Mouse (Mus musculus) neural tube, embryonic 12.5 days (tissue): ENCODE results near the gene Ranbp3l. TPM values are rescaled to one million over a fixed set of nuclear protein-coding genes. Genes with fewer than 3 reads are reported as not detected.

ENCODE experiments used
- ATAC-seq: fragments of 200-750 bp; cut with Nextera tagmentation; 2 replicates; pipeline ENCODE4 v1.8.0; 2017; ENCODE audit warnings: low read depth, mild to moderate bottlenecking, moderate TSS enrichment, moderate library complexity; ENCODE audit not compliant: low FRiP score
- H3K27ac ChIP-seq: fragments of 300-500 bp; sonication (generic); 2 replicates; pipeline ENCODE4 v1.5.1; 2016
- H3K27me3 ChIP-seq: fragments of 300-500 bp; sonication (generic); replicated peaks from 2 replicates; pipeline ENCODE4 v1.6.1; 2016; ENCODE audit warnings: mild to moderate bottlenecking
- H3K36me3 ChIP-seq: fragments of 300-500 bp; sonication (generic); 2 replicates; pipeline ENCODE4 v1.6.1; 2016; ENCODE audit warnings: mild to moderate bottlenecking
- H3K4me1 ChIP-seq: fragments of 300-500 bp; sonication (generic); 2 replicates; pipeline ENCODE4 v1.6.1; 2016
- H3K4me2 ChIP-seq: fragments of 300-500 bp; sonication (generic); replicated peaks from 2 replicates; pipeline ENCODE4 v1.6.1; 2016; ENCODE audit warnings: mild to moderate bottlenecking
- H3K4me3 ChIP-seq: fragments of 300-500 bp; sonication (generic); 2 replicates; pipeline ENCODE4 v1.5.1; 2016
- H3K9ac ChIP-seq: fragments of 300-500 bp; sonication (generic); 2 replicates; pipeline ENCODE4 v1.6.1; 2016; ENCODE audit warnings: mild to moderate bottlenecking
- H3K9me3 ChIP-seq: fragments of 300-500 bp; sonication (generic); 2 replicates; pipeline ENCODE4 v1.6.1; 2016; ENCODE audit warnings: mild to moderate bottlenecking
- WGBS: fragments of 180-500 bp; shearing (Covaris S2); methylation state at CpG from one replicate; pipeline ENCODE4 v1.1.7; 2016; 5-methylcytosine and 5-hydroxymethylcytosine counted together
- polyA plus RNA-seq: library from polyadenylated mRNA; unstranded; fragments of >200 nt; fragmentation: Nextera tagmentation; extraction: Ambion mirVana; gene quantifications from 2 replicates; pipeline ENCODE4 v1.2.1, GENCODE M21; 2016

Ranbp3l gene
- polyA plus RNA-seq, 1 experiment from 2014 or later = 3.6 TPM

GRCm38 (mm10) chr15:9087895-9088682 lies 120.3 kb downstream of the Ranbp3l start:
- H3K27ac ChIP-seq = no peak overlapping the region
- H3K4me3 ChIP-seq = no peak overlapping the region
- no peaks in the 10 kb centered on the region for H3K27me3 ChIP-seq
- WGBS = 91% methylated on average over 17 of the region's 17 CpGs
- no peaks in the 10 kb centered on the region for H3K4me1 ChIP-seq
- H3K4me2 ChIP-seq = no peak overlapping the region
- no peaks in the 10 kb centered on the region for H3K9me3 ChIP-seq
- H3K36me3 ChIP-seq = peaks cover 17% of the 10 kb centered on the region
- no peak for ATAC-seq
- H3K9ac ChIP-seq = no peak overlapping the region

- peaks cover 22% of the 10 kb centered on the region for H3K36me3 ChIP-seq
- no peaks in the 10 kb centered on the region for H3K9me3 ChIP-seq
- no peak overlapping the region for H3K27ac ChIP-seq
- H3K4me3 ChIP-seq = no peak overlapping the region
- no peak overlapping the region for H3K4me2 ChIP-seq
- H3K9ac ChIP-seq = no peak overlapping the region
- no peaks in the 10 kb centered on the region for H3K4me1 ChIP-seq
- ATAC-seq = no peak
- 64% methylated on average over 8 of the region's 8 CpGs for WGBS
- no peaks in the 10 kb centered on the region for H3K27me3 ChIP-seq
Observed at GRCm38 (mm10) chr15:9088683-9089072, 120.9 kb downstream of the Ranbp3l start.

DNA sequence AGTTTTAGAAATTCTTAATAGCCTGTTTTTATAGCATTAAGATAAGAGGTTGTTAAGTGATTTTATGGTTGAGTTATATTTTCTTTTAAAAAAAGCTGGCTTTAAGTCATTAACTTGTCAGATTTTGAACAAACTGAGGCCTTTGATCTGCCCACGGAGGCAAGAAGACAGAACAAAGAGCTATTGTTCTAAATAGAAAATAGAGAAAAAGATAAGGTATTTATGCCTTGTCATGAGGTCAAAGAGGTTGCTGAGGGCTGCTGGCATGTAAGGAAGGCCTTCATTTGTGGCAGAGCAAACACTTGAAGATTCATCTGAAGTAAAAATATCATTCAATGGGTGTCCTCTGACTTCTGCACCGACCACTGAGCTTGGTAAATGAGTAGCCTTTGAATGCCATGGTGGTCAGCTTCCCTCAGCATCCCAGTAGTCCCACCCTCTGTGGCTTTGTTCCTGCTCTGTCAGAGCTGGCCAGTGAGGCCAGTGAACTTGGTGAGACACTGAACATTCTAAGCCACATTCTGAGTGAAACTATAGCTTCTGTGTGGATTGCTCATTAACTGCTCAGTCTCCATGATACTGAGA lies 121.5 kb downstream of the Ranbp3l start:
- Histone ChIP-seq H3K4me3 (no peak overlapping the region), H3K4me2 (no peak overlapping the region), H3K36me3 (peaks cover 26% of the 10 kb centered on the region), H3K27me3 (no peaks in the 10 kb centered on the region), H3K4me1 (peaks cover under 1% of the 10 kb centered on the region; the same call in 1 of the 2 replicates), H3K9ac (no peak overlapping the region), H3K27ac (no peak overlapping the region), H3K9me3 (no peaks in the 10 kb centered on the region)
- no peak for ATAC-seq
- 12% methylated on average over 2 of the region's 2 CpGs for WGBS

GRCm38 (mm10) chr15:9090662-9091061 lies 122.9 kb downstream of the Ranbp3l start:
- no peak for ATAC-seq
- H3K9me3 ChIP-seq = no peaks in the 10 kb centered on the region
- 95% methylated on average over 5 of the region's 5 CpGs for WGBS
- H3K4me3 ChIP-seq = no peak overlapping the region
- peaks cover 7% of the 10 kb centered on the region for H3K4me1 ChIP-seq
- H3K27ac ChIP-seq = no peak overlapping the region
- no peak overlapping the region for H3K9ac ChIP-seq
- H3K27me3 ChIP-seq = no peaks in the 10 kb centered on the region
- peaks cover 29% of the 10 kb centered on the region for H3K36me3 ChIP-seq
- H3K4me2 ChIP-seq = no peak overlapping the region

GRCm38 (mm10) chr15:9093598-9094365 lies 126.0 kb downstream of the Ranbp3l start:
- no peak overlapping the region for H3K9ac ChIP-seq
- H3K4me2 ChIP-seq = peak overlapping the region; percentile 36
- no peak overlapping the region for H3K4me3 ChIP-seq
- no peaks in the 10 kb centered on the region for H3K9me3 ChIP-seq
- peaks cover 7% of the 10 kb centered on the region for H3K4me1 ChIP-seq
- no peak overlapping the region for H3K27ac ChIP-seq
- peak; percentile 18; the same call in 1 of the 2 replicates for ATAC-seq
- no peaks in the 10 kb centered on the region for H3K27me3 ChIP-seq
- 77% methylated on average over 11 of the region's 11 CpGs for WGBS
- peaks cover 28% of the 10 kb centered on the region for H3K36me3 ChIP-seq

DNA sequence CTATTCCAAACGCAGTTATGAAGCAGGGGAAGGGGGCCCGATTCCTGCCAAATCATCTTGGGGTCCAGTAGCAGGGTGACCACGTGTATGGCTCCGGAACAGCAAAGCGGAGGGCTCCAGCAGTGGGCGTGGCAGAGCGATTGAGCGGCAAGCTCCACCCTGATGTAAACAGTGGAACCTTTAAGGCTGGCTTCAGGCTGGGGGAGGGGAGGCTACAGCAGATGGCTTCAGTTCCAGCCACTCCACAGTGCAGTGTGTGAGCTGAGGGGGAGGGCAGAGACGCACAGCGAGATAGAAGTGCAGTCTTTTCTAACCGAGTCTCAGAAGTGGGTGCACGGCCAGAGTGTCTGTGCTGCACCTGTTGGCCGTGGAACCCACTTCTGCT lies 126.6 kb downstream of the Ranbp3l start:
- Histone ChIP-seq H3K27ac (no peak overlapping the region), H3K9ac (no peak overlapping the region)
- WGBS = 20% methylated on average over 13 of the region's 13 CpGs

DNA sequence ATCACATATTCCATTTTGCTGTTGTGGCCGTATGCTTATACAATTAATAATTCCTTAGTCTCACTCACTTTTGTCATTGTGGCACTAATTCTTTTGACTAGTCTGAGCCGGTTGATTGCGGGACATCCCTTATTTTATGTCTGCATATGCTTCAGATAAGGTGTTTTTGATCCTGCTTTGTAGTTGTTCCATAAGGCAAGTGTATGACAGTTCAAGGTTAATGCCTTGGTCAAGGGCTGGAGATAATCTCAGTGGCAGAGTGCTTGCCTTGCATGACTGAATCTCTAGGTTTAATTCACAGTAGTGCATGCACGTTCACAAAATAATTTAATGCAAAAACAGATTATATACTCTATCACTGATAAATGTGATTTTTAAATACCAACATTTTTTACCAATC lies 129.1 kb downstream of the Ranbp3l start:
- H3K9ac ChIP-seq = no peak overlapping the region
- no peak overlapping the region for H3K4me3 ChIP-seq
- 95% methylated on average over 4 of the region's 4 CpGs for WGBS
- H3K27ac ChIP-seq = no peak overlapping the region
- peaks cover 7% of the 10 kb centered on the region for H3K4me1 ChIP-seq
- ATAC-seq = no peak
- peaks cover 37% of the 10 kb centered on the region for H3K36me3 ChIP-seq
- H3K4me2 ChIP-seq = no peak overlapping the region
- H3K9me3 ChIP-seq = no peaks in the 10 kb centered on the region
- no peaks in the 10 kb centered on the region for H3K27me3 ChIP-seq

More for the DNA sequence above, 126.6 kb downstream of the Ranbp3l start:
- peaks cover 7% of the 10 kb centered on the region for H3K4me1 ChIP-seq
- H3K4me2 ChIP-seq = peak overlapping the region; percentile 36
- ATAC-seq = peak; percentile 94
- H3K27me3 ChIP-seq = no peaks in the 10 kb centered on the region
- H3K4me3 ChIP-seq = no peak overlapping the region
- H3K9me3 ChIP-seq = no peaks in the 10 kb centered on the region
- H3K36me3 ChIP-seq = peaks cover 33% of the 10 kb centered on the region

GRCm38 (mm10) chr15:9100446-9101077 lies 132.8 kb downstream of the Ranbp3l start:
- no peaks in the 10 kb centered on the region for H3K4me1 ChIP-seq
- H3K9me3 ChIP-seq = no peaks in the 10 kb centered on the region
- no peak for ATAC-seq
- no peak overlapping the region for H3K27ac ChIP-seq
- H3K4me3 ChIP-seq = no peak overlapping the region
- WGBS = 90% methylated on average over 10 of the region's 10 CpGs
- H3K36me3 ChIP-seq = peaks cover 41% of the 10 kb centered on the region
- H3K27me3 ChIP-seq = no peaks in the 10 kb centered on the region
- no peak overlapping the region for H3K9ac ChIP-seq
- no peak overlapping the region for H3K4me2 ChIP-seq

DNA sequence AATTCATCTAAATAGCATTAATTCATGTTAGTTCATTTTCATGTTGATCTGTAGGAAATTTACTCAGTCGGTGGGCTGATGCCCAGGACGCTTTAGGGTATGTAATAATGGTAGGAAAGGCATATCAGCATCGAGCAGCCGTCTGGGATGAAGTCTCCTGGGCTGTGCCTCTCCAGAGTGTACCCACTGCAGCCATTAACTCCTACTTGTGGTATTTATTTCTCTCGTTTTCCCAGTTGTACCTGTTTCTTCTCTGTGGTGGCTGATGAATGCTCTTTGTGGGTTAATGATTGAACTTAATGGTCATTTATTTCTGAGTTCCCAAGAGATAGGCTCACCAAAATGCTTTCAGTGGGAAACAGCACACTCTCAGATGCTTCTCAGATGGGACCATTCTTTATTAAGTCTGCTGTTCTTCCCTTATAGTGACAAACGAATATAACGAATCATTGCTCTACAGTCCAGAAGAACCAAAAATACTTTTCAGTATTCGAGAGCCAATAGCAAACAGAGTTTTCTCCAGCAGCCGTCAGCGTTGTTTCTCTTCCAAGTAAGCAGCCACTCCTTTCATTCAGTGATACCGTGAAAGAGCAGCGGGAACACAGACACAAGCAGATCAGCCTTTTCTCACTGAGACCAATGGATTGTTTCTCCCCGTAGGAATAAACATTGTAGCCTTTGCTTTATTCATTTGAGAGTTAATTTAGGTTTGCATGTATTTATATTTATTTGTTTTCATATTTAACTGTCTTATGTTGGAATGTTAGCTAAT lies 138.7 kb downstream of the Ranbp3l start:
- H3K27me3 ChIP-seq = no peaks in the 10 kb centered on the region
- H3K4me1 ChIP-seq = no peaks in the 10 kb centered on the region
- no peak overlapping the region for H3K4me2 ChIP-seq
- no peak for ATAC-seq
- H3K27ac ChIP-seq = no peak overlapping the region
- H3K4me3 ChIP-seq = no peak overlapping the region
- 79% methylated on average over 13 of the region's 13 CpGs for WGBS
- H3K9ac ChIP-seq = no peak overlapping the region
- H3K9me3 ChIP-seq = no peaks in the 10 kb centered on the region
- peaks cover 40% of the 10 kb centered on the region for H3K36me3 ChIP-seq

DNA sequence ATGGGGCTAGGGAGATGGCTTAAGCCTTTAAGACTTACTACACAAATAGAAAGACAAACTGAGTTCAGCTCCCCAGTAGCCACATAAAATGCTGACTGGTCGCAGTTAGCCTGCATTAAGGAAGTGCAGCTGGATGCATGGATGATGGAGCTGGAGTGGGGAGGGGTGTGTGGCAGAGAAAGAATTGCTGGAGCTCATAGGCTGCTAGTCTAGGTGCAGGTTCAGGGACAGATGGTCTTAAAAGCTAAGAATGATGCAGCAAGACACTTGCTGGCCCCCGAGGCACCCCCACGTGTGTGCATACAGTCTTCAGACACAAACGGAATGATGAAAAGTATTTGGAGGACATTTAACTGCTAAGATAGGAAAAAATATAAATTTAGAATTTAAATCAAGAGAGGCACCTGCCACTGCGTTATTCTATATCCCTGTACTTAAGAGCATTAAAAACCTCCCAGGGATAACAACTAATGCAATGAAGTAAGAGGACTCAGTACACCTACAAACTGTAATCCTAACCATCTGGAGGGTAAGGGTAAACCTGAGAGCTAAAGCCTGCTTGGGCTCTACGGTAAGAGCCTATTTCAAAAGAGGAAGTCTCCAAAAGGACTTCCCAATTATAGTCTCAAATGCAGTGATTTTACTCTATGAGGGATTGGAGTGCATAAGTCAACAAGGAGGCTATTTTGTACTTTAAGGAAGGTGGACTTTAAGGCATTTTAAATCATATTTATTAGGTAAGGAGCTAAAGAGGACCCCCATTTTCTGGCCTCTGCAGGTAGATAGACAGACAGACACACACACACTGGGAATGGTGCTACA lies 143.0 kb downstream of the Ranbp3l start:
- 84% methylated on average over 6 of the region's 6 CpGs for WGBS
- no peaks in the 10 kb centered on the region for H3K4me1 ChIP-seq
- peaks cover 45% of the 10 kb centered on the region for H3K36me3 ChIP-seq

DNA sequence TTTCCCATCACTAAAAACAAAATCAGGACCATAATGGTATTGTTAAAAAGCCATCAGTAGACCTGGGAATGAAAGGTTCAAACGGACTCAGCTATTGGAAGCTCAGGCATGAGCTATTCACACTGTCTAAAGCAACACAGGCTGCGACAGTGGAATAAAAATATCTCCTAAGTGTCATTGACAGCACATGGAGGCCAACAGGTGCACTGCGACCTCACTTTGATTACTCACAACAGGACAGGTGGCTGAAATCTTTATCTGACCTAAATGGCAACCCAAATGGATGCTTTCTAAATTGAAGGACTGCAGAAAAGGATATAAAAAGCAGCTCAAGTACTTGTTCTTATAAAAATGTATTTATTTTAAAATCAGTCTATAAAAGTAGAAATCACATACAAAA lies 143.9 kb downstream of the Ranbp3l start:
- Histone ChIP-seq H3K4me2 (no peak overlapping the region), H3K9ac (no peak overlapping the region), H3K27me3 (no peaks in the 10 kb centered on the region), H3K4me1 (no peaks in the 10 kb centered on the region), H3K4me3 (no peak overlapping the region), H3K27ac (no peak overlapping the region), H3K9me3 (no peaks in the 10 kb centered on the region), H3K36me3 (peaks cover 47% of the 10 kb centered on the region)
- no peak for ATAC-seq
- 80% methylated on average over 3 of the region's 3 CpGs for WGBS

More for the DNA sequence above, 143.0 kb downstream of the Ranbp3l start:
- no peak overlapping the region for H3K4me3 ChIP-seq
- no peaks in the 10 kb centered on the region for H3K27me3 ChIP-seq
- H3K4me2 ChIP-seq = no peak overlapping the region
- no peak for ATAC-seq
- H3K9me3 ChIP-seq = no peaks in the 10 kb centered on the region
- no peak overlapping the region for H3K9ac ChIP-seq
- no peak overlapping the region for H3K27ac ChIP-seq
